Mouse (Mus musculus) lung, embryonic 16.5 days (tissue): ENCODE measurements around the gene Trpv3. TPM values are rescaled to one million over a fixed set of nuclear protein-coding genes. Genes with fewer than 3 reads are reported as not detected.

ENCODE experiments used
- ATAC-seq: fragments of 200-750 bp; cut with Nextera tagmentation; 2 replicates; pipeline ENCODE4 v1.8.0; 2017; ENCODE audit warnings: low read depth, mild to moderate bottlenecking, moderate library complexity
- H3K27ac ChIP-seq: fragments of 300-500 bp; sonication (generic); 2 replicates; pipeline ENCODE4 v1.5.1; 2014; ENCODE audit warnings: mild to moderate bottlenecking, control low read depth, low read length
- H3K27me3 ChIP-seq: fragments of 300-500 bp; sonication (generic); 2 replicates; pipeline ENCODE4 v1.6.1; 2014; ENCODE audit warnings: low read depth, low read length, mixed read lengths; ENCODE audit not compliant: control insufficient read depth, insufficient read depth
- H3K36me3 ChIP-seq: fragments of 300-500 bp; sonication (generic); 2 replicates; pipeline ENCODE4 v1.6.1; 2014; ENCODE audit warnings: low read length; ENCODE audit not compliant: control insufficient read depth, insufficient read depth
- H3K4me1 ChIP-seq: fragments of 300-500 bp; sonication (generic); replicated peaks from 2 replicates; pipeline ENCODE4 v1.6.1; 2014; ENCODE audit warnings: low read length, mixed read lengths; ENCODE audit not compliant: control insufficient read depth, insufficient read depth
- H3K4me2 ChIP-seq: fragments of 300-500 bp; sonication (generic); 2 replicates; pipeline ENCODE4 v1.6.1; 2014; ENCODE audit warnings: low read depth, low read length, control low read depth
- H3K4me3 ChIP-seq: fragments of 300-500 bp; sonication (generic); 2 replicates; pipeline ENCODE4 v1.5.1; 2014; ENCODE audit warnings: mild to moderate bottlenecking, low read length, control low read depth
- H3K9ac ChIP-seq: fragments of 300-500 bp; sonication (generic); 2 replicates; pipeline ENCODE4 v1.6.1; 2014; ENCODE audit warnings: low read length, control low read depth
- H3K9me3 ChIP-seq: fragments of 300-500 bp; sonication (generic); 2 replicates; pipeline ENCODE4 v1.6.1; 2016; ENCODE audit warnings: low read length; ENCODE audit not compliant: control insufficient read depth
- WGBS: fragments of 180-500 bp; shearing (Covaris S2); extraction: QIAGEN DNeasy Blood & Tissue Kit; methylation state at CpG from one replicate; pipeline ENCODE4 v1.1.7; 2014; 5-methylcytosine and 5-hydroxymethylcytosine counted together
- polyA plus RNA-seq: library from polyadenylated mRNA; unstranded; fragments of >200 nt; fragmentation: Nextera tagmentation; extraction: Ambion mirVana; gene quantifications from 2 replicates; pipeline ENCODE4 v1.2.1, GENCODE M21; 2015

Gene Trpv3
- polyA plus RNA-seq, 1 experiment from 2014 or later = 0.14 TPM

GRCm38 (mm10) chr11:73235990-73236701, 31.0 kb upstream of the Trpv3 start:
- H3K9ac ChIP-seq = no peak overlapping the region
- H3K9me3 ChIP-seq = no peaks in the 10 kb centered on the region
- no peaks in the 10 kb centered on the region for H3K27me3 ChIP-seq
- H3K4me2 ChIP-seq = no peak overlapping the region
- WGBS = 17% methylated on average over 5 of the region's 5 CpGs
- ATAC-seq = peak; percentile 84
- peaks cover 12% of the 10 kb centered on the region; the same call in 1 of the 2 replicates for H3K4me1 ChIP-seq
- no peaks in the 10 kb centered on the region for H3K36me3 ChIP-seq
- no peak overlapping the region for H3K4me3 ChIP-seq
- no peak overlapping the region for H3K27ac ChIP-seq

DNA sequence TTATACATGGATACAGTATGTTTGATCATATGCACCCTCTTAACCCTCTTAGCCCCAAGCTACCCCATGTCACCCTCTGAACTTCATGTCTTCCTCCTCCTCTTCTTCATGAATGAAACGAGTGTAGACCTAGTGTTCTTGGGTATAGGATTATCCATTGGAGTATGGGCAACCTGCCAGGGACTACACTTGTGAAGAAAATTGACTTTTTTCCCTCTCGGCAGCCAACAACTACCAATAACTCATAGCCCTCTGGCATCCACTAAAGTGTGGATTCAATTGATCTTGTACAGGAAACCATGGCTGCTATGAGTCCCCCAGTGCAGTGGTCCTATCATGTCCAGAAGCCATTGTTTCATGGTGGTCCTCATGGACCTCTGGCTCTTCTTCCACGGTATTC, 30.5 kb upstream of the Trpv3 start:
- ATAC-seq = peak; percentile 11; the same call in 1 of the 2 replicates
- no peaks in the 10 kb centered on the region for H3K9me3 ChIP-seq

DNA sequence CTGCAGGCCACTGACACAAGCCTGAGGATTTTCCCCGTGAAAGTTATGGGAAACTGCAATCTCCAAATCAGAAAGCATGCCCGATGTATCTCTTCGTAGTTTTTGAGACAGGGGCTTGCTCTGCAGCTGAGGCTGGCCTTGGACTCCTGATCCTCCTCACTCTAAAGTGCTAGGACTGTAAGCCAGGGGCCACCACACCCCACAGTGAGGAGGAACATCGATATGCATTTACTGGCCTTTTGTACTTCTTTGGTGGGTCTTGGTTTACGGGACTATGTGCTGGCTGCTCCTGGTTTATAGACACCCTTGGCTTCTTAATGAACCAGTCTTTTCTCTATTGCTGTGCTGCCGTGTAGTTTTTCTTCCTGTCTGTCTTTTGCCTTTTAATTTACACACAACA, 25.0 kb upstream of the Trpv3 start:
- H3K4me2 ChIP-seq = no peak overlapping the region
- H3K4me3 ChIP-seq = no peak overlapping the region
- no peak overlapping the region for H3K27ac ChIP-seq
- H3K9me3 ChIP-seq = no peaks in the 10 kb centered on the region
- WGBS = 74% methylated on average over 6 of the region's 6 CpGs
- no peaks in the 10 kb centered on the region for H3K36me3 ChIP-seq
- no peak for ATAC-seq
- H3K9ac ChIP-seq = no peak overlapping the region
- H3K27me3 ChIP-seq = no peaks in the 10 kb centered on the region
- 0 out of 2 replicates have a peak, but pooled peaks cover 2% of the 10 kb centered on the region for H3K4me1 ChIP-seq

More for the DNA sequence above, 30.5 kb upstream of the Trpv3 start:
- H3K27ac ChIP-seq = no peak overlapping the region
- no peak overlapping the region for H3K9ac ChIP-seq
- H3K36me3 ChIP-seq = no peaks in the 10 kb centered on the region
- H3K4me2 ChIP-seq = no peak overlapping the region
- WGBS = 39% methylated on average over 3 of the region's 3 CpGs
- H3K4me3 ChIP-seq = no peak overlapping the region
- H3K27me3 ChIP-seq = no peaks in the 10 kb centered on the region
- peaks cover 12% of the 10 kb centered on the region; the same call in 1 of the 2 replicates for H3K4me1 ChIP-seq

DNA sequence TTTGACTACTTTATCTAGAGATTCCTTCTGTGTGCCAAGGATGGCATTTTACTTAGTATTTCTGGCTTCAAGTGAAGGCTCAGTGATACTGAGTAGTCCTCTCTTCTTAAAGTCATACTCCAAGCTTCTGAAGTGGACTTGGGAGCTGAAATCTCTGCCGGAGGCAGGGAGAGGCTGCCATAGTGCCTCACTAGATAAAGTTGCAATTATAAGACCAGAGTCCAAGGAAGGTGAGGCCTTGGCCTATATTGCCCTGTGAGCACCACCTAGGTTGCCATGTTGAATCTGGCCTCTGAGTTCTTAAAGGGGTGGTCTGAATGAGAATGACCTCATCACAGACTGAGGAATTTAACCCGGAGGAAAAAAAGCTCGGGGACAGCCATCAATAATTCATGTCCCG, 24.4 kb upstream of the Trpv3 start:
- no peaks in the 10 kb centered on the region for H3K36me3 ChIP-seq
- H3K27ac ChIP-seq = no peak overlapping the region
- H3K4me1 ChIP-seq = no peaks in the 10 kb centered on the region
- ATAC-seq = no peak
- 81% methylated on average over 4 of the region's 4 CpGs for WGBS
- no peaks in the 10 kb centered on the region for H3K9me3 ChIP-seq
- no peak overlapping the region for H3K9ac ChIP-seq
- no peak overlapping the region for H3K4me3 ChIP-seq
- no peaks in the 10 kb centered on the region for H3K27me3 ChIP-seq
- no peak overlapping the region for H3K4me2 ChIP-seq

GRCm38 (mm10) chr11:73257362-73257945, 9.7 kb upstream of the Trpv3 start:
- Histone ChIP-seq H3K27ac (no peak overlapping the region), H3K27me3 (no peaks in the 10 kb centered on the region), H3K9me3 (no peaks in the 10 kb centered on the region), H3K36me3 (no peaks in the 10 kb centered on the region), H3K9ac (no peak overlapping the region), H3K4me3 (no peak overlapping the region), H3K4me2 (no peak overlapping the region), H3K4me1 (no peaks in the 10 kb centered on the region)
- ATAC-seq = no peak
- WGBS = 66% methylated on average over 4 of the region's 4 CpGs

- no peak overlapping the region for H3K4me3 ChIP-seq
- H3K4me1 ChIP-seq = no peaks in the 10 kb centered on the region
- no peak overlapping the region for H3K27ac ChIP-seq
- no peak overlapping the region for H3K9ac ChIP-seq
- no peaks in the 10 kb centered on the region for H3K27me3 ChIP-seq
- H3K36me3 ChIP-seq = no peaks in the 10 kb centered on the region
- no peak overlapping the region for H3K4me2 ChIP-seq
- H3K9me3 ChIP-seq = no peaks in the 10 kb centered on the region
- ATAC-seq = no peak
Observed at GRCm38 (mm10) chr11:73258664-73259063, 8.5 kb upstream of the Trpv3 start.

DNA sequence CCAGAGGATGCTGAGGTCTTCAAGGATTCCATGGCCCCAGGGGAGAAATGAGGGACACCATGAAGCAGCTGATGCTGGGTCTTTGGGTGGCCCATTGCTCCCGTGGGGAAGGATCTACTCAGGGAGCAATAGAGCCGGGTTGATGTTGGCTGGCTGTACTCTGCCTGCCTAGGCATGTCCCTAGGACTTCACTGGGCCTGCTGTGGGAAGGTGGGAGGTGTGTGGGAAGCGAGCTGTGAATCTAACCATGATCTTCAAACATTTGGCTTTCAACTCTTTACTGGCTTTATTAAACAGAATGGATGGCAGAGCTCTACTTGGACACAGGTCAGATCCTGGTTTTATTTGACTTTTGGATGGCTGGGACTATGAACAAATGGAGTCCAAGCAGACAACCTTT, 6.7 kb upstream of the Trpv3 start:
- Histone ChIP-seq H3K27me3 (no peaks in the 10 kb centered on the region), H3K36me3 (no peaks in the 10 kb centered on the region), H3K4me1 (no peaks in the 10 kb centered on the region), H3K27ac (no peak overlapping the region), H3K9me3 (no peaks in the 10 kb centered on the region), H3K9ac (no peak overlapping the region), H3K4me2 (no peak overlapping the region), H3K4me3 (no peak overlapping the region)
- WGBS = 57% methylated on average over 3 of the region's 3 CpGs
- ATAC-seq = no peak

DNA sequence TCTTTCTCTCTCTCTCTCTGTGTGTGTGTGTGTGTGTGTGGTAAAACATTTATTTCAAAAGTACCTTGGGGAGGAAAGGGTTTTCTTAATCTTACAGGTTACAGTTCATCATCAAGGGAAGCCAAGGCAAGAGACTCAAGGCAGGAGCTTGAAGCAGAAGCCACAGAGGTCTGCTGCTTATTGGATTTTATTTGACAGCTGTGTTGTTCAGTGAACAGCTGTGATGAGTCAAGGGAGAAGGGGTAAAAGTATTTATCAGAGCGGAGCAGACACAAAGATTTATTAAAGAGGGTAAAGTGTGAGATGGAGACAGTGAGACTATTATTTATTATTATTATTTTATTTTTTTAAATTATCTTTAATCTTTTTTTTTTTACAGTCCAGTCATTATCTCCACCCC, 5.8 kb upstream of the Trpv3 start:
- ATAC-seq = no peak
- H3K4me1 ChIP-seq = no peaks in the 10 kb centered on the region
- H3K4me3 ChIP-seq = no peak overlapping the region
- 51% methylated on average over 1 of the region's 1 CpGs for whole genome bisulfite sequencing
- H3K36me3 ChIP-seq = no peaks in the 10 kb centered on the region
- no peak overlapping the region for H3K27ac ChIP-seq
- H3K27me3 ChIP-seq = no peaks in the 10 kb centered on the region
- no peaks in the 10 kb centered on the region for H3K9me3 ChIP-seq
- no peak overlapping the region for H3K9ac ChIP-seq
- no peak overlapping the region for H3K4me2 ChIP-seq

DNA sequence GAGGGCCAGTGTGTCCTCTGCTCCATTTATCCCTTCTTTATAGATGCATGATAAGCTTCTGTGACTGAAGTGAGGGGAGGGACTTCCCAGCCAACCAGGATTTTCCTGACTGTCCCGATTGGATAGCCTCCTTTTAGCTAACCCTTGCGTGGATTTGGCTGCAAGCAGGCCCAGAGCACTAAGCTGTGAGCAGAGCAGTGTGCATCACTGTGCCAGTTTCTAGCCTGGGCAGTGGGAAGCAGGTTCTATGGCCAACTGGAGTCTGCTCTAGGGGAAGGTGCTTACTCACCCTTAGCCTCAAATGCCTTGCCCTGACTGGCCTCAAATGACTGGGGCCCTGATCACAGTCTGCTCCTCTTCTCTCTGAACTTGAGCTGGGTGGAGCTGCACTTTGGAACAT, 7.6 kb downstream of the Trpv3 start:
- ATAC-seq = no peak
- no peaks in the 10 kb centered on the region for H3K9me3 ChIP-seq
- WGBS = 29% methylated on average over 2 of the region's 2 CpGs
- no peaks in the 10 kb centered on the region; the same call in 1 of the 2 replicates for H3K4me1 ChIP-seq
- no peak overlapping the region for H3K4me3 ChIP-seq
- H3K27ac ChIP-seq = no peak overlapping the region
- H3K36me3 ChIP-seq = no peaks in the 10 kb centered on the region
- no peaks in the 10 kb centered on the region for H3K27me3 ChIP-seq
- no peak overlapping the region for H3K9ac ChIP-seq
- H3K4me2 ChIP-seq = no peak overlapping the region
